Mouse (Mus musculus) effector memory CD4-positive, alpha-beta T cell, adult 7 months (primary cell): ENCODE measurements around the gene Olfr1375. TPM values are rescaled to one million over a fixed set of nuclear protein-coding genes. Genes with fewer than 3 reads are reported as not detected.

ENCODE experiments used
- polyA plus RNA-seq: library from polyadenylated mRNA; unstranded; fragments of 100-300 nt; shearing (Covaris generic); gene quantifications from one replicate; pipeline ENCODE4 v1.2.1, GENCODE M21; 2017

Olfr1375 gene
- not detected for polyA plus RNA-seq

GRCm38 (mm10) chr11:51047809-51048208 lies at the start of gene Olfr1375:
Olfr1375 (plus strand) TSS chr11:51048109.

GRCm38 (mm10) chr11:51003296-51003695 lies 44.6 kb upstream of the Olfr1375 start, which contains the start of gene Olfr51:
Olfr51 (plus strand) TSS chr11:51003596.

GRCm38 (mm10) chr11:51013936-51014335 lies 34.0 kb upstream of the Olfr1375 start, which contains the start of gene Olfr54:
Olfr54 (plus strand) TSS chr11:51014236.

GRCm38 (mm10) chr11:51059151-51059571 lies 11.3 kb downstream of the Olfr1375 start, which contains the start of gene Zfp354a:
Zfp354a (plus strand) TSS chr11:51059257.

Other genes with a start within 250 kb of the Olfr1375 start
- gene Zfp354c, start 220.4 kb upstream of the Olfr1375 start, polyA plus RNA-seq: 4.1 TPM
- gene Zfp879, start 206.6 kb upstream of the Olfr1375 start, polyA plus RNA-seq: not detected
- 0.29 TPM for gene Grm6, start 197.4 kb upstream of the Olfr1375 start, polyA plus RNA-seq
- gene Zfp454, start 160.5 kb upstream of the Olfr1375 start, polyA plus RNA-seq: not detected
- gene Zfp2, start 131.9 kb upstream of the Olfr1375 start, polyA plus RNA-seq: not detected
- not detected for gene Zfp354b, start 116.5 kb upstream of the Olfr1375 start, polyA plus RNA-seq
- not detected for gene 4933414I15Rik, start 104.3 kb upstream of the Olfr1375 start, polyA plus RNA-seq
- not detected for gene Prop1, start 94.3 kb upstream of the Olfr1375 start, polyA plus RNA-seq
- gene Olfr1378, start 81.6 kb upstream of the Olfr1375 start, polyA plus RNA-seq: not detected
- gene Olfr1377, start 66.1 kb upstream of the Olfr1375 start, polyA plus RNA-seq: not detected
- 0.76 TPM for gene Olfr51, start 44.5 kb upstream of the Olfr1375 start, polyA plus RNA-seq
- 0.34 TPM for gene Olfr54, start 33.9 kb upstream of the Olfr1375 start, polyA plus RNA-seq
- 0.10 TPM for gene Zfp354a, start 11.1 kb downstream of the Olfr1375 start, polyA plus RNA-seq
- not detected for gene Gm12569, start 172.4 kb downstream of the Olfr1375 start, polyA plus RNA-seq
- gene Clk4, start 213.6 kb downstream of the Olfr1375 start, polyA plus RNA-seq: 256 TPM
- 0.59 TPM for gene BC049762, start 214.9 kb downstream of the Olfr1375 start, polyA plus RNA-seq
- 0.20 TPM for gene Col23a1, start 241.8 kb downstream of the Olfr1375 start, polyA plus RNA-seq